Mouse (Mus musculus): Measurements from ENCODE around the gene Anxa2.

Anxa2 gene

DNA sequence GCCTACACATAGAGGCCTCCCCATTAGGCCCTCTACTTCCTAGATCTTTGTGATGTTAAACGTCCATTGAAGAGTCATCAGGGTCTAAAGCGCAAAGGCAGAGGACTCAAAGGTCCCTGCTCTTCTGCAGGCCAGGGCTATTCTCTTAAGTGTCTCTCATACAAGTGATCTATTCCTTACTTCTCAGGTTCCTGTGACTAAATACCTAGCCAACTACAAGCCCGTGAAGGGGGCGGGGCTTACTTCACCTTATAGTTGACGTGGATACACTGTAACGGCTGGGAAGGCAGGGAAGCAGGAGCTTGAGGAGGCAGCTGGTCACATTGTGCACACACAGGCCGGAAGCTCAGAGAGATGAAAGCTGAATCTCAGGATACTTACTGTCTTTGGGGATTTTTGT is 6.5 kb downstream of the Anxa2 start:
- no peak for DNase-seq (ENCODE audit: low spot score)

DNA sequence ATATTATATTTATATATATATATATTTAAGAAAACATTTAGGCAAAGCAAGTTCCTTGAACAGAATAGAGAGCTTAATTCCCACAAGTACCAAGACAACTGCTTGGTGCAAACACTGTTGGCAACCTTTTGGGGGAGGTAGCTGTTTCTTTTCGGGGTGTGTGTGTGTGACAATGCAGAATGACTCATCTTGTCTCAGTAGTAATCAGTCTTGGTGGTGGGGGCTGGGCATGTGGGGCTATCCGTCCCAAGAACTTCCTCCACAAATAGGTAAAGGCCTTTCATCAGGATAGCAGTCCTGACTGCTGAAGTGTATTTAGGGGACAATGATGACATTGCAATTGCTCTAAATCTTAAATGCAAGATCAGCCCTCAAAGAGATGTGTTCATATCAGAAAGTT is 9.6 kb downstream of the Anxa2 start:
- no peak for DNase-seq (ENCODE audit: low spot score)

DNA sequence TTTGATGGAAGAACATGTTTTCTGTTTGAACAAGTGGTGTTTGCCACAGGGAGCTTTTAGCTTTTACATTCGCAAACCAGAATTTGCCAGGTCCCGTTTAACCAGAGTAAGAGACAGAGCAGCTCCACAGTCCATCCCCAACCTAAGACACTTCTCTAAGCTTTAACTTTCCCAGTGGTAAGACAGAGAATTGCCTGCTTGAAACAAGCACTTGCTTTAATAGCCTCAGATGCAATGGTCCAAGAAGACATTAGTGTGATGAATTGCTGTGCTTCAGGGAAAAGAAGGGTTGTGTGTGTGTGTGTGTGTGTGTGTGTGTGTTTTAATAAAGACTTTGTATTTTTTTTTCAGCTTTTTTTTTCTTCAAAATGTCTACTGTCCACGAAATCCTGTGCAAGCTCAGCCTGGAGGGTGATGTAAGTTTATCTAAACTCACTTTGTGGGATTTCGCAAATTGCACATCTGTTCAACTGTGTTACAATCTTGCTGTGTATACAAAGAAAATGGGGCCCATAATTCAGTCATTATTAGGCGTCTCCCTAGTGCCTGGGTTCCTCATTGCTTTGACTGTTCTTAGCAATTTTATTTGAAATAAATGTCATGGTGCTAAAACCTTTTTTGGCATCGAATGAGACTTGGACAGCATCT is 10.8 kb downstream of the Anxa2 start:
- no peak for DNase-seq (ENCODE audit: low spot score)

DNA sequence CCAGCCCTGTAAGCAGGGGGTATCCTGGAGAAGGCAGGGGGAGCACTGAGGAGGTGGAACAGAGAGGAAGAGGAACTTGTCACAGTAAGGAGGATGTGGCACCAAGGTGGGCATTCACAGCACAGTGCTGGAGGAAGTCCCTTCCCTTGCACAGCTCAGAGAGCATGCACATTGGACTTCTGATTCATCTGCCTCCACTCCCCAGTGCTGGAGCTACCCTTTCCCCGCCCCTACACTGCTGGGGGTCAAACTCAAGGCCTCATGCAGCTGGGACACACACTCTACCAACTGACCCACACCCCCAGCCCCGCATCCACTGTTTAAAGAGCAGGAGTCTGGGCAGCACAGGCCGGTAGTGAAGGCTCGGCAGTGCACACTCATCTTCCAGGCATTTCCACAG is 12.7 kb downstream of the Anxa2 start:
- DNase-seq (ENCODE audit: low spot score) = no peak

DNA sequence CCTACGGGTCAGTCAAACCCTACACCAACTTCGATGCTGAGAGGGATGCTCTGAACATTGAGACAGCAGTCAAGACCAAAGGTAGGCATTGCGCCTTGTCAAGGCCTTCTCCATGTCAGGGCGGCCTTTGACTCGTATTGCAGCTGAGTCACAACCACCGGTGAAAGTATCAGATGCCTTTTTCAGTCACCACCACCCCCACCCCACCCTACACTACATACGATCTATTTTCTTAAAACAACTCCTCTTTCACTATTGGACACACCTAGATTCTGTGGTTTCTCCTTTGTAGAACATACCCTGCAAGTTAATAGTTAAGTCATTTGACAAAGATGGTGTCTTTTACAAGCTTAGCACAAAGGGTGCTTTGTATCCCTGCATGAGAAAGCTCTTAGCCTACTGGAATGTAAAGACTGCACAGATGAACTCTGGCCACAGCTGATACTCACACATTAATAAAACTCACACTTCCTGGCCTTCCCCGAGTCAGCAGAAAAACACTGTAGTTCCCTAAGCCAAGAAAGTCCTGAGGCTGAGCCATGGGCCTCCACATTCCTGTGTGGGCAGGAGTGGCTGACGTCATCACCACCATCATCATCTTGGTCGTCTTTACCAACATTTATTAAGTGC is 14.0 kb downstream of the Anxa2 start:
- no peak for DNase-seq (ENCODE audit: low spot score)

DNA sequence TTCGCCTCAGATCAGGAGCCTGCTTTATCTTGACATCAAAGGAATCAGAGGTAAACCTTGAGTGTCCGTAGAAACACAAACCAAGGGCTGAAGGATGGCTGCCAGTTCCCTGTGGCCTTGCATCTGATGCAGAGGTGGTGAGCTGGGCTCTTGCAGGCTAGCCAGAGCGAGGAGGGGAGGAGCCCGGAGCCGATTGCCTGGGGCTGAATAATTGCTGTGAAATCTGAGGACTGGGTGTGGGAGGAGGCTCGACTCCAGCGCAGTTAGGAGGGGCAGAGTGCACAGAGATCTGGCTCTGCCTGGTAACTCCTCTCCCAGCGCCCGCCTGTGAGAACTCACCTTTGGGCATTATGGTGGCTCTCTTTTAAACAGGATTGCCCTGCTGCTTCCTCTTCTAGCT is 15.6 kb downstream of the Anxa2 start:
- DNase-seq (ENCODE audit: low spot score) = no peak

DNA sequence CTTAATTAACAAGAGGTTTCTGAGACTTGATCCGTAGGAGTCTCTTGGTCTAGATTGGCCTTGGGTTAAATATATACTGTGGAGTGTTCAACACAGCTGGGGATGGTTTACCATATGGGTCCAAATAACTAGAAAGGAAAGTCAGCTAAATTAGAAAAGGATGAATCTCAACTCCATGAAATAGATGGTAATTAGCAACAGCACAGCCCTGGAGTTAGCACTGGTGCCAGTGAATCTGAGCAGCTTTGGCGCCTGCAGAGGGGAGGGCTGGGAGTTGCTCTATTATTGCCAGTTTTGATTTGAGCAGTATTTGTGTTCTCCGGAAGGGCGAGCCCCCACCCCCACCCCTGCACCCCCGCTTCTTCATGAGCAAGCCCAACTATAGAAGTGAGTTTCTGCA is 16.9 kb downstream of the Anxa2 start:
- DNase-seq (ENCODE audit: low spot score) = no peak

DNA sequence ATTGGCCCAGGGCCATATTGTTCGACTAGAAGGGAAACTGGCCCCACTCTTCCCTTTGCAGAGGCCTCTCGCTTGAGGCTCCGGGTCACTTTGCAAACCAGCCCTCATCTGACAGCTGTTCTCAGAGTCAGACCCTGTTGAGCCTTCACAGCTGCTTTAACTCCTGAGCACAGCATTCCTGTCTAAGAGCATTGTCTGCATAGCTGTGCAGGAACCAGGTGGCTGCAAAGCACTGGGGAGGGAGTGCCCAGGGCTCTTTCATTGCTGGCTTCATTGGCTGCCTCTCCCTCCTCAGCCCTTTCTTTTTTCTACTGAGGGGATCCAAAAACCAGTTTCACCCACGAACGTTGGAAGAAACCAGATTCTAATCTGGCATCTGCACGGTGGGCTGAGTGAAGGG is 17.5 kb downstream of the Anxa2 start:
- no peak for DNase-seq (ENCODE audit: low spot score)

DNA sequence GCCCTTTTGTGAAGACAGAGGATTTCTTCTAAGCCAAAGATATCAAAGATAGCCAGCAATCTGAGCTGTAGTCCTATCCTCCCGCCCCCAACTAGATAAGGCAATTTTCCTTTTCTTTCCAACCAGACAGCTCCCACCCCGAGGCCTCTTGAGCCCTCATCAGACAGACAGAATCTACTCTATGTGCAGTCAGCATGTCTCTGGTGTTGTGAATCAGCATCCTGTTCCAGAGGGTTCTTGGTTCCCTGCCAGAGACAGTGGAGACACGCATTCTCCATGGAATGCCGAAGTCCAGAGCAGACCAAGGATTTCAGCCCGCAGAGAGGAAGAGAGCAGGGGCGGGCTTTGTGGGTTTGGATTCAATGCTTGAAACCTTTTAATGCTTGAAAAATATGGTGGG is 19.3 kb downstream of the Anxa2 start:
- no peak for DNase-seq (ENCODE audit: low spot score)

DNA sequence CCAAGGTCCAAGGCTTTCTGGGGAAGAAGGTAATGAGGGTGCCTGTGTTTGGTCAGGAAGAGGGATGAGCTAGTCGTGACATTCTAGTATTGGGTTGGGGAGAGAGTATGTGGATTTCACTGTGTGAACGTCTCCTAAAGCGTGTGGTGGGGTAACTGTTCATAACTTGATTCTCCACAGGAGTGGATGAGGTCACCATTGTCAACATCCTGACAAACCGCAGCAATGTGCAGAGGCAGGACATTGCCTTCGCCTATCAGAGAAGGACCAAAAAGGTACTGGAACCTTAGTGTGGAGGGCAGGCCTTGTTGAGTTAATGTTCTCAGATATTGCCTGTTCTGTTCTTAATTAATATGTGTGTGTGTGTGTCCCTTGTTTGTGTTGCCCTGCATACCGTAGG is 22.5 kb downstream of the Anxa2 start:
- no peak for DNase-seq (ENCODE audit: low spot score)

DNA sequence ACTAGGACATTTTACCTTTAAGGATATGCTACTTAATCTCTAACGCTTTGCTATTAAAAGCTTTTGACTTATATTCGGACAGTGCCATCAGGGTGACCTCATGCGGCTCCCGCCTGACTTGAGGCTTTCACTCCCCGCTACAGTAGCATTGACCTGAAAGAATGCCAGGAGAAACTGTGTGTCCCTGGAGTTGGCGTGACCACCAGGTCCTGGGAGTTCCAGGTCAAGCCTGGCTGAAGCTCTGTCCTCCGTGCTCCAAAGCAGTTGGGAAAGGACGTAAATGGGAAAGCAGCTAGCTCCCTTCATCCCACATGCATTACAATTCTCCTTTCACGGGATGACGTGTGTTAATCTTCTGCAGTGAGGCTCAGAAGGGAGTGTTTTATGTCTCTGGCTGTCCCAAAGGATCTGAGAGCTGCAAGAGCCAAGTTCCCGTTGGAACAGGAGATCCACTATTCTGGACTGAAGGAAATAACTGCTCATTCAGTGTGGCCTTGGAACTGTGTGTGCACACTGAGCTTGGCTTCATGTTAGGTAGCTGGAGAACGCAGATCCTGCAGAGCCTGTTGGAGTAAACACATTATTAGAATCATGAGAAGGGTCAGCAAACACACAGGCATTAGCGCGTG is 23.9 kb downstream of the Anxa2 start:
- no peak for DNase-seq (ENCODE audit: low spot score)

DNA sequence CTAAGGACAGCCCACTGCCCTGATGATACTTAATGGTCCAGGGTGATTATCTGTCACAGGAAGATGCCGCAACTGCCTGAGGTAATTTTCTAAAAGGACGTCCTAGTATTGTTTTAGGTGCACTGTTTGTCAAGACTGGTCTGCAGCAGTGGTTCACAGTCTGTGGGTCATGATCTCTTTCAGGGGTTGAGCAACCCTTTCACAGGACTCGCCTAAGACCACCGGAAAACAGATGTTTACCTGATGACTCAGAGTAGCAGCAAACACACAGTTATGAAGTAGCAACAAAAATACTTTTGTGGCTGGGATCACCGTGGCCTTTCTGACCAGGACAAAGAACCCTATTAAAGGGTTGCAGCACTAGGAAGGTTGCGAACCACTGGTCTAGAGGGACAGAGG is 24.4 kb downstream of the Anxa2 start:
- DNase-seq (ENCODE audit: low spot score) = no peak

DNA sequence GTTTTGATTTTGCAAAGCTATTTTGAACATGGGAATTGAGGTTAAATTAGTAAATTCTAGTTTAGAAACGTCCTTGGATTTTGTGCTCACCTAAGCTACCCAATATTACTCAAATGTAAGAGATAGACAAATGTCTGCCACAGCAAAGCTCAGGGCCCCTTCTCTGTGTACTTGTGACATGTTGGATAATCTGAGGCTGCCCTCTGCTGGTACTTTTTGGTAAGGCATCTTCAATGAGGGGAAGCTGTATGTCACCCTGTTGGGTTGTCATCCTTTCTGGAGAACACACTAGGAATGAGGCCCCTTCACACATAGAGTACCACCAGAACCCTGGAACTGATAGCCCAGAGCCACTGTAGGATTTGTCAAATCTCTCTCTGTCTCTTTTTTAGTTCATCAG is 26.9 kb downstream of the Anxa2 start:
- peak; percentile 90 for DNase-seq (ENCODE audit: low spot score)

DNA sequence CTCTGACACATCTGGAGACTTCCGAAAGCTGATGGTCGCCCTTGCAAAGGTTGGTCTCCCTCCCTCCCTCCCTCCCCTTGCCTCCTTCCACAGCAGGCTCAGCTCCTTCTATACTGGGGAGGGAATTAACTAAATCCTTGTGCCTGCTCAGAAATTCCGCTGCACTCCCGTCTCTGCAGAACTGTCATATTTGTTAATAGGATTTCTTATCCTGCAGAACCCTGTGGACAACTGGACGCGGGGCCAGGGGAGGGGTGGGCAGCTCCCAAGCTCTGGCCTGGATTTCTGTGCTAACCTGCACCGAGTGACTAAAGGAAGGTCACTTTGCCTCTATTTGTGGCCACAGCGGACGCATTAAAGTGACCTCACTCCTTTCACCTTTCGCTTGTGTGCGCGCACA is 30.4 kb downstream of the Anxa2 start:
- no peak for DNase-seq (ENCODE audit: low spot score)

DNA sequence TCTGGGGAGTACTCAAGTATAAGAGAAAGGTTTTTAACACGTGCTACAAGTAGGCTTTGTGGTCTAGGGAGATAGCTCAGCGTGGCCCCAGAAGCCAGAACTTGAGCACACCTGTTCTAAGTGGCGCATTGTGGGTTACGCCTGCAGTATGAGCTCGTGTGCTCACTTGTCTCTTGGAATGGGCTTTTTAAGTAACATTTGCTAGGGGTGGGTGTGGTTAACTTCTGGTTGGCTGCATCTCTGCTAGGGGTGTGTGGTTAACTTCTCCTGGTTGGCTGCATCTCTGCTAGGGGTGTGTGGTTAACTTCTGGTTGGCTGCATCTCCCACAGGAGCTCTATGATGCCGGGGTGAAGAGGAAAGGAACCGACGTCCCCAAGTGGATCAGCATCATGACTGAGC is 32.7 kb downstream of the Anxa2 start:
- DNase-seq (ENCODE audit: low spot score) = no peak

DNA sequence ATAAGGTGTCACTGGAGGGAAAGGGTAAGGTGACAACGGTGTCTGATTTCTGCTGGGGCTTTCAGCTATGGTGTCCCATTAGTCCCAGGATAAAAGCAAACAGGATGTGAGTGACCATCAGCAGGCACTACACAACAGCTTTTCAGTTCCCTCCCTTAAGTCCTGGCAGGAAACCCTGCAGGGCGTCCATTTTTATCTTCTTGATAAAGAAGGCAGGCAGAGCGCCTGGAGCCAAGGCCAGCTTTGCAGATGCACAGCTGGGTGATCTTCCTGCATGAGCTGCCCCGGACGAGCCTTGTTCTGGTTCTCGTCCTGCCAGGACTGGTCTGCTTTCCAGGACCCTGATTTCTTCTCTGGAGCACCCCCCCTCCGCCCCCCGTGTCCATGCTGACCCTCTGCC is 35.1 kb downstream of the Anxa2 start:
- no peak for DNase-seq (ENCODE audit: low spot score)

DNA sequence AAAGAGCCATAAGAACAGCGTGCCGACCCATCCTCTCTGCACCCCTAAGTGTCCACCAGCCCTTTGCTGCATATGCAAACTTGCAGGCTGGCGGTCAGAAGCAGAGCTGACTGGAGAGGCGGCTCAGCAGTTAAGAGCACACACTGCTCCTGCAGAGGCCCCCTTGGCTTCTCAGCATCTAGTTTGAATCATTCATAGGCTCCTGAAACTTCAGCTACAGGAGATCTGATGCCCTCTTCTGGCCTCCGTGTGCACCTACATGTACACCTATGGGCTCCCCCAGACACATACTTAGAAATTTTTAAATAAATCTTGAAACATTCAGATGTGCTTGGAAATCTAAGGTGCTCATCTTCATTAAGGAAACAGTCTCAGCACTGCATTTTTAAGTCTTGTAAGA is 35.6 kb downstream of the Anxa2 start:
- no peak for DNase-seq (ENCODE audit: low spot score)

DNA sequence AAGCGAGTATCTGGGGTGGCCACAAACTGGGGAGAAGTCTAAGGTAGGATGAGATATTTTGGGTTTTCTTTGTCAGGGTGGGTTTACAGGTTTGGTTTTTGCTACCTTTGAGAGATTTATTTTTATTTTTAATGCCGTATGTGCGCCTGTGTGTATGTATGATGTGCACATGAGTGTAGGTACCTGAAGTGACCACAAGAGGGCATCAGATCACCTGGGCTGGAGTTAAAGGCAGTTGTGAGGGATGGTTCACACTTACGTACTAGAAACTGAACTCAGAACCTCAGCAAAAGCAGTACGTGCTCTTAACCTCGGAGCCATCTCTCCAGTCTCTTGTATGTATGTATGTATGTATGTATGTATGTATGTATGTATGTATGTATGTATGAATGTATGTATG is 39.4 kb downstream of the Anxa2 start:
- DNase-seq (ENCODE audit: low spot score) = no peak

DNA sequence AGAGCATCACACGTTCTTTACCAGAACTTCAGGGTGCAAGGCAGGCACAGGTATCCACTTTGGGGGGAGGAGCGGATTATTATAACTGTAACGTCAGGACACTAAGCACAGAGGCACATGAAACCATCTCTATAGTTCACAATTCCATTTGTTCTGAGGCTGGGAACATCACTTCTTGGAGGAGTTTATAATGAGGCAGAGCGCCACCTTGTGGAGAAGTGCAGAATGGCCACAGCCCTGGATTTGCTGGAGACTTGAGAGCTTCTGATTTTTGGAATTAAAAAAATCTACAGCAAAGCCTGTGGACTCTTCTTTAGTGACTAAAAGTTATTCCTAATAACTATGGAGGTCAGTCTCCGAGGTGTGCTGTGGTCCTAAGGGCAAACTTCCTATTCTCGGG is 49.1 kb downstream of the Anxa2 start:
- DNase-seq (ENCODE audit: low spot score) = peak; percentile 78

DNA sequence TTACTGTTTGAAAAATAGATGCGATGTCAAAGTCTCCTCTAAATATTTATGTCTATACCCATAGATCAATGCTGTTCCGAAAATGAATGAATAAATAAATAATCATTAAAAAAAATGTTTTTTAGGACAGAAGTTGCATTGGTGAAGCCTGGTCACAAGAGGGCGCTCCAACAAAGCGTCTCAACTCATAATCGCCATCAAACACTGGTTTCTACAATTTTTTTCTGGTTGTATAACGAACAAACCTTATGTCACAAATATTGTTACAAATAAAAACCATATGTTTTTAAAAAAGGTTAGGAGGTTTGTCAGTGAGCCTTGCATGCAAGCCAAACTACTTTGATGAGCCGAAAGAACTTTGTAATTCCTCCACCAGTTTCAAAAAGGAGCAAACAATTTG is 52.2 kb downstream of the Anxa2 start:
- peak; percentile 22 for DNase-seq (ENCODE audit: low spot score)

DNA sequence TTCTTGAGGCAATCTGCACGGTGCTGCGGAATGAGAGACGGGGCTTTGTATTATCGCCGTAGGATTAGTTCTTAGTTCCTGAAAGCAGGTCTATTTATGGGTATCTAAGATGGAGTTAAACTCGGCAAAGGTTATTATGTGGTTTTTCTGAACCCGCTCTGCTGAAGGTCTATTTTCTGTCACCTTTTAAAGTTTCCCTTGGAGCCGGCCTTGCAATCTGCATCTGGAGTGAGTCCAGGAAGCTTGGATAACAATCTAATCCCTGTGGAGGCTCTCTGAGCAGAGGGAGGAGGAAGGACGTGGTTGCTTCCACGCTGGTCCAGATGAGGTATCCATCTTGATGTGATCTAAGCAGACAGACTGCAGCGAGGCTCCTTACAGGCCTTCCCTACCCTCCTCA is 53.8 kb downstream of the Anxa2 start:
- no peak for DNase-seq (ENCODE audit: low spot score)

DNA sequence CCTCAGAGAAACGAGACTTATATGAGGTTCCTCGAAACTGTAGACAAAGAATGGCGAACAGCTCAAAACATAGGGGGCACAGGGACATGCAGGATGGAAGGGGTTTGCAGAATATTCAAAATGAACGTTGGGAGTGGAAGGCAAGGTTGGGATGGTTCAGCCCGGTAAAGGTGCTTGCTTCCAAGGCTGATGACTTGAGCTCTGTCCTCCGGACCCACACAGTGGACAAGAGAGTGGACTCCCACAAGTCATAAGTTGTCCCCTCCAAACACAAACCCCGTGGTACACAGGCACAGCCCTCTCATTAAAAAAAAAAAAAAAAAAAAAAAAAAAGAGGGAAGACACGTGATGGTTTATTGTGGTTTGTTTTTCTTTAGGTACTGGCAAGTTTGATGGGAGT is 54.6 kb downstream of the Anxa2 start:
- no peak for DNase-seq (ENCODE audit: low spot score)

DNA sequence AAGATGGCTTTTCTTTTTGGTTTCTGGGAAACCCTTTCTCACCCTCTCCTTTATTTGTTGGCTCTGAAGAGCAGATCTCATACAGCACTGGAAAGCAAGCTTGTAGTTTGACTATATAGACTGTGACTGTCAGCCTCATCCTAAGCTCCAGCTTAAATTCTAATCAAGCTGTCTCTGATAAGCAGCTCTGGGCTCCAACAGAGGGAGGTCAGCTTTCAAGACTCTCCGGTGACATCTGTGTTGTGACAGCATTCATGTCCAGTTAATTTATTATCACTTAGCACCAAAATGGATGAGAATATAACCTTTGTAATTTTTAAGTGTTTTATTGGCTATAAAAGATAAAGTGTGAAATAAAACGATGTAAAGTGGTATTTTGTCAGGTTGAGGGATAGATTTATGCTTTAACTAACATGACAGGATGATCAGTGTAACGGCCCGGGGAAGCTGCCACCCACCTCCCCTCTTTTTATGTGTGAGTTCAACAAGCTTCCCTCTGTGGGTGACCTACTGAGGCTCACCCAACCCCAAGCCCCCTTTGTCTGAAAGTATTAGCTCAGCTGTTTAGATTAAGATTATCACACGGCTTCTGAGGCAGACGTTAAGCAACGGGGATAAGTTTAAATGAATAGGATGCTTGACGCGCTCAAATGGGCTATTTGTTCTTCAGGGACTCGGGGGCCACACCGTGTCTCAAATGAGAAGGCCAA is 58.6 kb downstream of the Anxa2 start:
- DNase-seq (ENCODE audit: low spot score) = no peak

Measured in layer of hippocampus, adult 11-12 months (tissue).